Mouse (Mus musculus) urinary bladder, postnatal 4 days (tissue): ENCODE measurements around the gene Trex1.

ENCODE experiments used
- DNase-seq, 2 experiments: peaks; one replicate each; pipeline ENCODE4 v3.0.0; 2021 to 2022; ENCODE audit warnings: low spot score in 2 of 2

Trex1 gene

DNA sequence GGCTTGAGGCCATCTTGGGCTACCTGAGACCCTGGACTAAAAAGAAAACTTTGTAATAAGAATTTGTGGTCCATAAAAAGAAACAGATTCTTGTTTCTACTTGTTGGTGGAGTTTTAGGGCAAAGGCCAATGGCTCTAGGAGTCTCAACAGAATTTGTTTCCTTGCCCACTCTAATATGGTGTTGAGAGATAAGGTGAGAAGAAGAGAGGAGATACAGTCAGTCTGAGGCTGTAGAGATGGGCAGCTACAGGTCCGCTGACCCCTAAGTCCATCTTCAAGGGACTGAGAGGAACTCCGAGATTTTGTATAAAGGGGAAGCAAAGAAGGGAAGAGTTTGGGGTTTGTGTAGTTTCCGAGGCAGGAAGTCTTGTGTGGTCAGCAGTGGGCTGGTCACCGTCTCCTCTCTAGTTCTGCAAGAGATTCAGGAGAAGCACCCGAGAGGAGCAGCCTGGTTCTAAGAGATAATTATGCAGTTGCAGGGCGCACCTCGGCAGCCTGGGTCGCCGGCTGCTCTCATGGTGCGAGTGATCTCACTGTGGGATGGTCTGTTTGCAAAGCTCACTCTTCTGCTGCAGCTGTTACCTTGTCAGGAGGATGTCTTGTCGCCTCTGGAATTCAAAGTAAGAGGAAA is 42.4 kb downstream of the Trex1 start:
- no peak for DNase-seq

DNA sequence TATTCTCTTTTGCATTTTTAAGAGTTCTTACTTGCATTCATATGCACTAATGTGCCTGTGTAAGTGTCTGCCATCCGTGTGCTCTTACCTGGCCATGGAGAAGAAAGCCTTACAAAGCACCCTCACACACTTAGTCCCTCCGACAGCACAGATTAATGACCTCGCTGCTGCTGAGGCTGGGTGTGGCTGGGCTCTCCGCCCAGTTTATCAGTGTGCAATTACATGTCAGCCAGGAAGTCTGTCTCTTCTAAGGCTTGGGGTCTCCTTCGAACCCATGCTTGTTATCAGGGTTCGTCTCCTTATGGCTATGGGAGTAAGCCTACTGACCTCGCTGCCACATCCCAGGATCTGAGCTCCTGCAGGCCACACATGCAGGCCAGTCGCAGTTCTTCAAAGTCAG is 44.1 kb downstream of the Trex1 start:
- no peak for DNase-seq

DNA sequence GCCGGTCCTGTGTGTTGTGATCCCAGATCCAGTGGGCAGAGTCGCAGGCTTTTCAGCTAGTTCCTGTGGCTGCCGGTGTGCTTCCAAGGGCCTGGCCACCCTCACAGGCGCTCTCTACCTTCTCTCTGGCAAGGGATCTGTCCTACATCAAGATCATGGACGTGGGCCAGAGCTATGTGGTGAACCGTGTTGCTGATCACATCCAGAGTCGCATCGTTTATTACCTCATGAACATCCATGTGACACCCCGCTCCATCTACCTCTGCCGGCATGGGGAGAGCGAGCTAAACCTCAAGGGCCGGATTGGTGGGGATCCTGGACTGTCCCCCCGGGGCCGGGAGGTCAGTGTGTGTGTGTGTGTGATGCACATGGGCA is 49.2 kb downstream of the Trex1 start:
- DNase-seq: no peak

DNA sequence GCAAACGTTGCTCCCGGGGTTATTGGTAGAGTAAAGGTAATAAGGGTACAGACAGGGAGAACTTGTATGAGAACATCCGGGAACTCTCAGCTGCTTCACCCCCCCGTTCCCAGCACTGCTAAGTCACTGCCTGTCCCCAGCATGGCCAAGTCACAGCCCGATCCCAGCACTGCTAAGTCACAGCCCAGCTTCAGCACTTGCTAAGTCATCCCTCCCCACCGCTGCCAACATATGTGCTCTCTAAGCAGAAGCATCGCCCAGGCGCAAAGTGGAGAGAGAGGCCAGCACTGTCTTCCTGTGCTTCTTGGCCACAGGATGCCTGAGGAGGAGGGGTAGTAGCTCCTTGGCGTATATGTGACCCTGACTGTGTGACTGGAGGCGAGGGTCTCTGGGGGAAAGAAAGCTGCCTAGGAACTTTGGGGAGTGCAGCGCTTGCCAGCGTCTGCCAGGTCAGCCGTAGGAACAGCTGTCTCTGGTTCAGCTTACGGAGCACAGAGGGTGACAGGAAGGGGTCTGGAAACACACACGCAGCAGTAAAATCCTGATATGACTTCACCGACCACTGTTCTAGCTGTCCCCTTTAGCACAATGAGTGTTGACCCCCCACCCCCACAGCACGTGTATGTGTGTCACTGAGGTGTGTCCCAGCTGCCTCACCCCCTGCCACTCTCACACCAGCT is 49.8 kb downstream of the Trex1 start:
- DNase-seq: peak in 1 of 2 experiments; percentile 41

DNA sequence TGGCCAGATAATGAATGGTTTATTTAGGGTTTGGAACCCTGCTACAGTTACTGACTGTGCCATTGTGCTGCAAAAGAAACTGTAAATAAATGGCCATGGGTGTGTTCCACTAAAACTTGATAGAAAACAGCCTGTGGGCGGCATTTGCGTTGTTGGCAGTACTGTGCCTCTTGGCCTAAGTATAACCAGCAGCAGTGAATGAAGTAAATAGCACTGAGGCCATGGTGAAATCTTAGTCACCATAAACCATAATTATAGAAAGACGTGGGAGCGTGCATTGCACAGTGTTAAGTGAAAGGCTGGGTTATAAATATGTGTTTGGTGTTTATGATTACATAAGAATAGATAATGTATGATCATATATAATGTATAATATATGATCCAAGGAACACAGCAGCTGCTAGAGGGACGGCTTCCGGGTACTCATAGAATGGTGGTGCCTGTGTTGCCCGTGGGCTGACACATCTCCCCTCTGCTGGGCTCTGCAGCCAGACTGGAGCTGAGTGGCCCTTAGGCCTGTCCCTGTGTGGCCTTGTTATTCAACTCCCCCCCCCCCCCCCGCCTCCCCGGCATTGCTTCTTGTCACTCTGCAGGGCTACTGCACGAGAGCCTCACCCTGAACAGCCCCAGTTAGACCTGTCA is 50.4 kb downstream of the Trex1 start:
- DNase-seq: no peak

DNA sequence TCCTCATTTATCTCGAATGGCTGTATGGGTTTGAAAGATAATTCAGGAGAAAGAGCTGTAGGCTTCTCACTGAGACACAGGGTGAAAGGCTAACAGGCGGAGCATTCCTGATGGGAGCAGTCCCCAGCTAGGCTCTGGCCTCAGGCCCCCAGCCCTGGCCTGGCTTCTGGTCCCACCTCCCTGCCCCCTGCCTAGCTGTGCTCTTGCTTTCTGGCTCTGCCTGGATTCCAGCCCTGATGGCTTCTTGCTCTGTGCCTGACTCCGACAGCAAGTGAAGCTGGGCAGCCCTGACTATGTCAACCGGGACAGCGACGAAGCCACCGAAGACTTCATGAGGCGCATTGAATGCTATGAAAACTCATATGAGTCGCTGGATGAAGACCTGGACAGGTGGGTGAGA is 51.5 kb downstream of the Trex1 start:
- DNase-seq: no peak
